Comparison of ENCODE assay signal across 8 mouse cellular contexts in genomic region chr7:126862147-126862784, GRCm38 (mm10). TPM values are rescaled to one million over a fixed set of nuclear protein-coding genes. Genes with fewer than 3 reads are reported as not detected.
DNase-seq lines count a peak whose midpoint lies in the region; ATAC-seq lines count a peak whose summit lies in the region.

Gene Ino80e, minus strand, starts transcription at chr7:126862377.

- peak; percentile 74 for ATAC-seq in hindbrain, embryonic 16.5 days

- H3K4me2 ChIP-seq in hindbrain, embryonic 16.5 days (ENCODE audit: low read length) = peak within 1 kb of the TSS; percentile 83

- no peaks in the 10 kb centered on the region for H3K9me3 ChIP-seq in hindbrain, embryonic 16.5 days (ENCODE audit: control insufficient read depth, low read length)

- 0% methylated on average over 41 of the region's 41 CpGs for WGBS in hindbrain, embryonic 16.5 days
- 0% methylated on average over 41 of the region's 41 CpGs for WGBS in macrophage (ENCODE audit: missing documents)

- peaks cover 22% of the 10 kb centered on the region for H3K4me1 ChIP-seq in hindbrain, embryonic 16.5 days (ENCODE audit: control insufficient read depth, insufficient read depth, low read depth, low read length)

- peaks cover 23% of the 10 kb centered on the region for H3K36me3 ChIP-seq in hindbrain, embryonic 16.5 days (ENCODE audit: control insufficient read depth, insufficient read depth, low read length)
- peaks cover 24% of the 10 kb centered on the region; the same call in 1 of the 2 replicates for H3K36me3 ChIP-seq in macrophage (ENCODE audit: inconsistent target)

- H3K79me2 ChIP-seq in macrophage (ENCODE audit: inconsistent target) = peaks cover 19% of the 10 kb centered on the region; the same call in 1 of the 2 replicates

- no peaks in the 10 kb centered on the region for H3K27me3 ChIP-seq in hindbrain, embryonic 16.5 days (replicated peaks; ENCODE audit: control insufficient read depth, insufficient read depth, low read length)

- H3K27ac ChIP-seq in hindbrain, embryonic 16.5 days (ENCODE audit: low read depth, low read length) = peak within 1 kb of the TSS; percentile 81
- H3K27ac ChIP-seq in macrophage = peak within 1 kb of the TSS; percentile 69

- peak; percentile 90 for DNase-seq in T-cell, adult 2 months (ENCODE audit: low spot score)
- peak; percentile 94 to 97 for DNase-seq in cerebellum, postnatal 36 days
- DNase-seq in gastrocnemius, adult 18-20 months (ENCODE audit: low spot score) = peak; percentile 93
- DNase-seq in left cerebral cortex, adult 18-20 months (ENCODE audit: low spot score in 2 of 2) = peak; percentile 95 to 97
- DNase-seq in right cerebral cortex, adult 18-20 months = peak; percentile 96
- peak; percentile 75 for DNase-seq in urinary bladder, postnatal 10 days (ENCODE audit: low spot score)

- H3K4me3 ChIP-seq in hindbrain, embryonic 16.5 days (ENCODE audit: low read length) = peak within 1 kb of the TSS; percentile 57
- H3K4me3 ChIP-seq in macrophage (ENCODE audit: inconsistent target) = peak within 1 kb of the TSS; percentile 80

- H3K9ac ChIP-seq in hindbrain, embryonic 16.5 days (ENCODE audit: low read depth, low read length) = peak within 1 kb of the TSS; percentile 68

RNA-seq across cellular contexts. Expression of gene Ino80e, which starts in this region (rescaled TPM):
- 10 to 100 TPM in 1 of 2 experiments, 1 to 10 TPM in 1; 8.4 to 12.3 TPM for total RNA-seq in gastrocnemius, adult 18-20 months (2021)
- 88.3 and 100 TPM in 2 replicates for polyA plus RNA-seq in hindbrain, embryonic 16.5 days (2015; fragmentation: Nextera tagmentation; extraction: Ambion mirVana)
- 10 to 100 TPM; 54.0 to 54.6 TPM for total RNA-seq in left cerebral cortex, adult 18-20 months (2021)
- total RNA-seq in macrophage (2018; cell fraction: chromatin; rRNA removed) = 10 to 100 TPM; 17.3 to 81.3 (median 47.8) TPM
- 10 to 100 TPM; 27.4 to 49.8 (median 41.5) TPM for total RNA-seq in macrophage (2018; cell fraction: cytosol; rRNA removed)
- total RNA-seq in macrophage (2018; cell fraction: nucleus; rRNA removed) = 10 to 100 TPM; 15.0 to 64.5 (median 31.7) TPM
- polyA plus RNA-seq in macrophage (2018) = 34.7 to 59.9 TPM (median 57.7 TPM) in 3 replicates

Comparison
In these comparisons a context has a peak if more than half of its experiments do, and no peak if none do; other contexts are left out.
1. Peak in every context shown above with its lines: DNase-seq, ATAC-seq, H3K4me3 ChIP-seq and H3K27ac ChIP-seq.
2. RNA of gene Ino80e (total RNA-seq): 54.0 to 54.6 TPM in left cerebral cortex, adult 18-20 months; 8.4 to 12.3 TPM in gastrocnemius, adult 18-20 months; every median in the first group is over 4 times any median in the second.